Mouse (Mus musculus) mouse embryonic stem cell (cell line): ENCODE data around the gene Tdrd5.

ENCODE experiments used
- in situ Hi-C, 2 experiments: fragments of 300-500 bp; cut with MboI; formaldehyde crosslinking; loops; 1 replicate in 1 of 2; 3 replicates in 1 of 2; pipeline ENCODE4 v1.14.3; 2019 to 2020; ENCODE audit warnings: low sequenced_read_pairs in 2 of 2, low pct_unique_long_range_greater_than_20kb in 1 of 2, mixed read lengths in 1 of 2; ENCODE audit not compliant: unreplicated experiment in 1 of 2

Tdrd5 gene

GRCm38 (mm10) chr1:156216249-156216648 is 87.2 kb downstream of the Tdrd5 start:
- in situ Hi-C loops = no loop called here

- in situ Hi-C loops = no loop called here
Observed at GRCm38 (mm10) chr1:156214651-156215050, 88.8 kb downstream of the Tdrd5 start.

DNA sequence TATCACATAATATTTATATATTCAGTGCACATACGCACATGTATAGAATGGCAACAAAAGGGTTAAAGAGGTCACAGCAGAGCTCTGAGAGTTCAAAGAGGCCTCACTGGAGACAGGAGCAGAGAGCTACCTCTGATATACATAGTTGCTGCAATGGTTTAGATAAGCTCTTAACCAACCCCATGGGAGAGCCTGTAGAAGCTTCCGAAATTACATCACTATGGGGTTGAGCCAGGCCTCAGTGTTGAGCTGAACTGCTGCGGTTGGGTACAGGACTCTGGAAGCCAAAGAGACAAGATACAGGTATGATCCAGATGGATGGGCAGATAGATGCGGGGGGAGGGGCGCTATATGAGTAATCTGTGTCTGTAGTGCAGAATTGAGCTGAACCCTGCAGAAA is 90.5 kb downstream of the Tdrd5 start:
- in situ Hi-C loops = no loop called here

DNA sequence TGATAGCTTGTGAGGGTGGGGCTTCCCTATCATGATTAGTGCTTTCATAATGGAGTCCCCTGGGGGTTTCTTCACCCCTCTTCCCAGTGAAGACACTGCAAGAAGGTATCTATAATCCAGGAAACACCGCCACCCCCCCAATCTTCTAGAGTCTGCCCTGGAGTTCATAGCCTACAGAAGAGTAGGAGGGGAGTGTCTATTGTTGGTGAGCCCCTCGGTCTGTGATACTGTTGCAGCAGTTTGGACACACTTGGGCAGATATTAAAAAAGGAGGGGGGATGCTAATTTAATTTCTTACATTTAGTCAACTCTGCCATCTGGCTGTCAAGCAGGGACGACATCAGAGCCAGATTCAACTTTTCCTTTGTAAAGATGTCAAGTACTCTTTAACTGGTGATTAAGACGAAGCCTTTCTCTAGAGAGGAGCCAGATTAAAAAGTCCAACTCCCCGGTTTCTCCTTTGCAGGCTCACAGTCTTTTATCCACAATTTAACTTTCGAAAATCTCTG is 91.6 kb downstream of the Tdrd5 start:
- in situ Hi-C loops = no loop called here
